Mouse (Mus musculus) left cerebral cortex, postnatal 10 days (tissue): ENCODE data around the gene Fam71f2. TPM values are rescaled to one million over a fixed set of nuclear protein-coding genes. Genes with fewer than 3 reads are reported as not detected.

Experiments used
- DNase-seq, 2 experiments: peaks; one replicate each; pipeline ENCODE4 v3.0.0; 2021 to 2022; ENCODE audit warnings: low spot score in 2 of 2, mixed read lengths in 1 of 2; ENCODE audit errors: extremely low spot score in 1 of 2
- intact Hi-C: fragments of 180-260 bp; cut with DNase I; formaldehyde crosslinking; loops from one replicate; pipeline ENCODE4 v1.15.1; 2025
- total RNA-seq, 2 experiments: library from RNA; stranded (reverse); gene quantifications; 2 replicates each; pipeline ENCODE4 v1.2.3; 2021

Gene Fam71f2
- under 1 TPM in 1 of 2 experiments, not detected in 1; 0.43 TPM for total RNA-seq

GRCm38 (mm10) chr6:29279293-29279692 is at the start of gene Fam71f2:
Gene Fam71f2 (plus strand): TSS chr6:29279593.
- no peak for DNase-seq
- intact Hi-C loops, result loop anchor here (2.0 to 5.0 kb wide), 3 partner anchors 38 to 107 kb away; no protein-coding TSS in a partner anchor

GRCm38 (mm10) chr6:29230386-29230785 is 49.0 kb upstream of the Fam71f2 start:
- no peak for DNase-seq
- intact Hi-C loops, result no loop called here

DNA sequence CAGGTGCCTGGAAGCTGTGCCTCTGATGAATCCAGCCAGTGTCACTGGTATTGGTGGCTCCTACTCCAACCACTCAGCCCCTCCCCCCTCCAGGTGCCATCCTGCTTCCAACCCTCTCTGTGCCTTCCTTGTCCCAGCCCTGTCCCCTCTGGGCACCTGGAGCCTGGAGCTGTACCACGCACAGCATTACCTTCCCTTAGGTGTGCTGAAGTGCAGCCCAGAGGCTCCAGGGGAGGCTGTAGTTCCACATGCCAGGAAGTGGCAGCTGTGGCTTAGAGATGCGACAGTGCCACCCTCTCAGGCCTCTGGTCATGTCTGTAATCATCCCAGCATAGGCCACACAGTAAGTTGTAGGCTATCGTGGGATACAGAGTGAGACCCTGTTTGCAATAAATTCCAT is 47.6 kb upstream of the Fam71f2 start:
- intact Hi-C loops, result no loop called here
- DNase-seq, result no peak

GRCm38 (mm10) chr6:29232321-29232720 is 47.1 kb upstream of the Fam71f2 start:
- intact Hi-C loops, result no loop called here

GRCm38 (mm10) chr6:29233710-29234109 is 45.7 kb upstream of the Fam71f2 start:
- intact Hi-C loops, result no loop called here

More at GRCm38 (mm10) chr6:29232321-29232720, 47.1 kb upstream of the Fam71f2 start:
- DNase-seq, result no peak

DNA sequence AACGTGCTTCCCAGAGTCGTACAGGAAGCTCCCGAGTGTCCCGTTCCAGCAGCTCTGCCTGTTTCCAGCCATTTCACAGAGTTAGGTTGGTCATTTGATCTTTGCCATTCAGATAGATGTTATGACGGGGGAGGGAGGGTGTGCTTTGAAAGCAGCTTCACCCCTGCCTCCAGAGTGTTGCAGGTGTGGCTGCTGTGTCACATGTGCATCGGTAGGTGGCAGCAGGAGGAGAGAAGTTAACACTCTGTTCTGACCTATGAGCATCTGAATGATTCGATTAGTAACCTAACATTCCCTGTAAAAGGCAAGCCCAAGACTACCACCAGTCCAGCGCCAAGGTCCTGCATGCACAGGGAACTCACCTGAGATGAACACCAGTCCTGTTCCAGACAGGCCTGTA is 45.1 kb upstream of the Fam71f2 start:
- intact Hi-C loops, result no loop called here
- DNase-seq, result no peak

More at GRCm38 (mm10) chr6:29233710-29234109, 45.7 kb upstream of the Fam71f2 start:
- DNase-seq, result no peak

GRCm38 (mm10) chr6:29240806-29241205 is 38.6 kb upstream of the Fam71f2 start:
- no peak for DNase-seq
- intact Hi-C loops, result loop anchor here (2.0 kb wide), 1 partner anchor 38 kb away; the partner anchor contains the start of gene Fam71f2

DNA sequence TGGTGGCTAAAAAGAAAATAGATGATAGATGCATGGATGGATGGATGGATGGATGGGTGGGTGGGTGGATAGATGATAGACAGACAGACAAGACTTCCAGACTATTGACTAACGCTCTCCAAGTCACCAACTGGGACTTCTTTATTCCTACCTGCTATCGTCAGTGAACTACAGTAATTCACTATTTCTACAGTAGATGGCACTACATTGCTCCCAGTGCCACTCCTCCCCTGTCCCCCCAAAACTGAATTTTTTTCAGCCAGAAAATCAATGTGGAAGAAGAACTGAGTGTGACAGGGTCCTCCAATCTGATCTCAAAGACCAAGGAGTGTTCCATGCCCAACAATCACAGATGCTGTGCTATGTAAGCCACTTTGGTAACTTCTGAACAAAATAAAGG is 37.7 kb upstream of the Fam71f2 start:
- DNase-seq, result no peak
- intact Hi-C loops, result loop anchor here (2.0 kb wide), 1 partner anchor 37 kb away; the partner anchor contains the start of gene Fam71f2

- DNase-seq, result no peak
These were observed 37.1 kb upstream of the Fam71f2 start for GRCm38 (mm10) chr6:29242265-29242664.

DNA sequence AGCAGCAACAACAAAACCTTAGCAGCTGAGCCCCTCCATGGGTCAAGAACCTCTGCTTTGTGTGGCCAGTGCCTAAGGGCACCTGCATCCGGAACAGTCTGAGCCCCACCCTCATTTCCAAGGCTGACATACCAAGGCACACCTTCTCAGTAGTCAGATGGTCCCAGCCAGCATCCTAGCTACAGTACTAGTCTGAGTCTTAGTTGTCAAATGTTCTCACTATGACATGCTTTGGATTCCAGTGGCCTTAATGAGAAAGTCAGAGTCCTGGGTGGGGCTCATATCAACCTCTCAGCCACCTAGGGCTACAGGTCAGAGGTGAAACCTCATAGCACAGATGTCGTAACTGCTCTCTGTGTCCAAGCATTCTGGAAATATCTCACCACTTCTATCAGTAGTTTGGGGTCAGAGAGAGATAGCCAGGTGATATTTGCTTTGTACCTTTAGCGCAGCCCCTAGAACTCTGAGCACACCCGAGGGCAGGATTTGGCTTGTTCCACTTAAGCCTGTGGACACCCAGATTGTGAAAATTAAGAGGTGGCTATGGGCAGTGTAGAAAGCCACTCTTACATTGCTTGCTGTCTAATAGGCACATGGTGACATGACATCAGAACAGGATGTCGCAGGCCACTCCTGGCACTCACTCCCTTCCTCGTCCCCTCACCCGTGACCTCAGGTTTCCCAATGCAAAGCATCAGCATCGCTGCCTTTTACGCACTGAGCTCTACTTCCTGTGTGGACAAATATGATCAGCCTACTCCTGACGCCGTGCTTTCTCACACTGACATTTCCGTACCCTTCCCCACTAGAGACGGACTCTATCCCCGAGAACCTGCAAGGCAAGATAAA is 33.9 kb upstream of the Fam71f2 start:
- intact Hi-C loops, result no loop called here
- DNase-seq, result no peak

More at GRCm38 (mm10) chr6:29242265-29242664, 37.1 kb upstream of the Fam71f2 start:
- intact Hi-C loops, result no loop called here

DNA sequence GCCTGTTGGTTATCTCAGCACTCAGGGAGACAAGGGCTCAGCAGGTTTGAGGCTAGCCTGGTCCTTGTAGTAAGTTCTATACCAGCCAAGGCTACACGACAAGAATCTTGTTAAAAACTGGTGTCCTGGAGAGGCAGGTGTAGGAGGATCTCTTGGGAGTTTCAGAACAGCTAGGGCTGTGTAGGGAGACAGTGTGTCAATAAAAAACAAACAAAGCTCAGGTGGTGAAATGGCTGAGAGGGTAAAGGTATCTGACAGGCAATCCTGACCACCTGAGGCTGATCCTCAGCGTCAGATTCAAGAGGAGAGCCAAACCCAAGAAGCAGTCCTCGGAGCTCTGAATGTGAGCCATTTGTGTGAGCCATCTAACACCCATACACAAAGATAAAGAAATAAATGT is 33.2 kb upstream of the Fam71f2 start:
- DNase-seq, result no peak
- intact Hi-C loops, result no loop called here

- intact Hi-C loops, result no loop called here
- no peak for DNase-seq
These were observed 32.8 kb upstream of the Fam71f2 start for GRCm38 (mm10) chr6:29246585-29246984.

- intact Hi-C loops, result no loop called here
- DNase-seq, result no peak
These were observed 32.3 kb upstream of the Fam71f2 start for GRCm38 (mm10) chr6:29247072-29247471.

DNA sequence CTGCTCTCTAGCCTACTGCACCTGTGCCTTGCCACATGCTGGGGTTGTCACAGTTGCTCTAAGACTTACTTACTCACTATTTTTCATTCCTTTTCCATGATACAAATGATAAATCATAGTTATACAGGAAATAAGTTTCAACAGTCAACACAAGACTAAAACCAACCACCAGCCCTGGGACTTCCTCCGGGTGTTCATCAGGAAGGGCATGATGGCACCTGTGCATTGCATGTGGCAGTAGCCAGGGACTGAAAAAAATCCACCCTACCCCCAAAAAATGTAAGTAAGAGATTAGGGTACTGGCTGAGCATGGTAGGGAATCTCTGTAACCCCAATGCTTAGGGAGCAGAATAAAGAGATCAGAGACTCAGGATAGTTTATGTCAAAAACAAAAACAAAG is 20.0 kb upstream of the Fam71f2 start:
- intact Hi-C loops, result no loop called here
- no peak for DNase-seq

DNA sequence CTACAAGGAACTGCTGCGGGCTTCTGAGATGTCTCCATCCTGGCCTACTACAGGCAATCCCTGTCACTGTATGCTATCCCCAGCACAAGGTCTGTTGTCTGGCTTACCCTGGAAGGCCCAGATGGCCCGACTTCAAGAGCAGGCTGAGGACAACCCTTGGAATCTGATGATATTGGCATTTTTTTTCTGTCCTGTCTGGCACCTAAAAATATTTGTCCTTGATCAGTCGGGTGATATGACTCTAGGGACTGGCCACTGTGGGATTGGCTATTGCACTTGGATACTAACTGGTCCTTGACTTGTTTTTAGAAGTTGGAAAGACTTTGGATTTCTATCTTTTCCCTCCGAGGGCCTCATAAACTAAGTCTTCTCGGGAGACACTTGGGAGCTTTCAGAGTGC is 17.6 kb upstream of the Fam71f2 start:
- no peak for DNase-seq
- intact Hi-C loops, result no loop called here

GRCm38 (mm10) chr6:29263650-29264455 is 15.5 kb upstream of the Fam71f2 start:
- peak; percentile 38 to 73 for DNase-seq
- intact Hi-C loops, result no loop called here

DNA sequence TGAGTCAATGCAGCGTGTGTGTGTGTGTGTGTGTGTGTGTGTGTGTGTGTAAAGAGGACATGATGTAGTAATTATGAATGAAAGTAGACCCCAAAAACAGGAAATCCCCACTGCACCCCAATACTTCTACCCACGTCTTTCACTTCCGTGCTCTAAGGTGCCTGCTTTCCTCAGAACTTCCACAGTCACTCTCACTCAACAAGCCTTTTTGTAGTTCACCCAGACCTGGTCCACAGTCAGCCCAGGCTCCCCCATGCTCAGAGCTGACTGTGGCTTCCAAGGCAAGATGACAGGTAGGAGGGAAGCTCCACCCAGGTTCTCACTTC is 15.0 kb upstream of the Fam71f2 start:
- intact Hi-C loops, result no loop called here
- no peak for DNase-seq

DNA sequence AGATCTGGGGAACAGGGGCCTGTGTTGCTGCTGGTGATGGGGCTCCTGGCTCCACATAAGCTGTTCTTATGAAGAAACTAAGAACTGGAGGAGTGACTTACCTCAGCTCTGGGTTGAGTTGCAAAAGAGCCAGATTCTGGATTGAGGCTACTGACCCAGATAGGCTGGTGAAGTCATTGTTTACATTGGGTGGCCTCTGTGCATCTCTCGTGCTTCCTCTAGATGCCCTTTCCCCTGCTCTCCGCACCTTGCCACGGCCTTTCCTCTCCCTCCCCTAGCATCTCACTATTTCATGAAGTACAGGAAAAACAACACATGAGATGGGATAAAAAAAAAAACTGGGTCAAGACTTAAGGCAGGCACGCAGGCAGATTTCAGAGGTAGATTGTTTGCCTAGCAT is 12.5 kb upstream of the Fam71f2 start:
- intact Hi-C loops, result no loop called here

DNA sequence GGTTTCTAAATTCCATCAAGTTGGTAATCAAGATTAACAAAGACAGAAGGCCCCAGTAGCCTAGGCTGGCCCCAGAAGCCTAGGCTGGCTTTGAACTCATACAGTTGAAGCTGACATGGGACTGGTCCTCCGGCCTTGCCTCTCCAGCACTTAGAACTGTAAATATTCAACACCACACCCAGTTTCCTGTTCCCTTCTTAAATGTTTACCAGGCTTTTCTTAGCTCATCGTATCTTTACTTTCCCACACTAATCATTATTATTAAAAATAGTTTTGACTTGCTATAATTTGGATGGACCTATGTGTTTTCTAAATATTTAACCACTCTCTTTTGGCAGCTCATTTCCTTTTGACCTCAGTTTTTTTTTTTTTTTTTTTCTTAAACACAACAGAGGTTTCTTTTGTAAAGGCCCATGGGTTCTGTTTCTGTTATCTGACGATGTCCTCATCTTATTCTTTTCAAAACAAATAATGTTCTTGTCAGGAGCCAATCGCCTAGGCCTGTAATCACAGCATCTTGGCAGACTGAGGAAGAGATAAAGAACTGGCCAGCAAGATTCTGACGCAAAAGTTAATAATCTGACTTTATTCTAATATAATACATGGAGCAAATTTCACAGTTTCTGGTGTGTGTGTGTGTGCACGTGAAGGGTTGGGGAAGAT is 10.3 kb upstream of the Fam71f2 start:
- DNase-seq, result no peak
- intact Hi-C loops, result no loop called here

More for the DNA sequence above, 12.5 kb upstream of the Fam71f2 start:
- DNase-seq, result no peak
